Mouse (Mus musculus): Measurements from ENCODE around the gene Actg1.

DNA sequence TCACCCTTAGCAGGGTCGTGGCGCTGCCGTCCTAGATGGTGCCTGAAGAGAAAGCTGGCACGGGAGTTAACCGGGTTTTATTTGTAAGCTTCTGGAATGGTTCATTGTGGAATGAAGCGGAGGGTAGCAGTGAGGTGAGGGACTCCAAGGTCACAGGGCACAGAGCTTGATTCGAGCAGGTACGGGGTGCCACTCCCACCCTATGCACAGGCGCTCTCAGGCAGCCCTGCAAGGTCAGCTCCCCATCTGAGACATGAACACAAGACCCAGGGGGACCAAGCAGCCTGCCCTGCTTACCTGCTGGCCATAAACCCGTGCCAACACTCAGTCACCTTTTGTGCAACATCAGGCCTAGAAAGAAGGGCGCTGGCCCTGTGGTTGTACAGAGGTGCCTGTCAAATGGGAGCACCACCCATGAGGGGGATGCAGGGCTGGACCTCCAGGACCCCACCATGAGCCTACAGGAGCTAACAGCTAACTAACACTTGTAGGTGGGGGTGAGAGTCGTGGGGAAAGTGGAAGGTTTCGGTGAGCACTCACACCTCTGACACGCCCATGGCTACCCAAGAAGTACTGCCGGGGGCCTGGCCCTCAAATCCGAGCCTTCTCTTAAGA is 1.1 kb upstream of the Actg1 start:
- TF ChIP-seq CEBPB (IDR thresholded peaks at IDR 0.05; ENCODE audit: insufficient read depth, poor library complexity, severe bottlenecking) (no peak), POLR2A (IDR thresholded peaks at IDR 0.05; ENCODE audit: insufficient read length, low read depth) (peak; percentile 52), MAX (IDR thresholded peaks at IDR 0.05; ENCODE audit: low read depth) (no peak), E2F4 (IDR thresholded peaks at IDR 0.05; ENCODE audit: insufficient read depth) (no peak), POLR2AphosphoS2 (IDR thresholded peaks at IDR 0.05; ENCODE audit: insufficient read length, low read depth) (peak; percentile 66), USF1 (IDR thresholded peaks at IDR 0.05; ENCODE audit: low read depth) (no peak), SRF (IDR thresholded peaks at IDR 0.05; ENCODE audit: control insufficient read depth, insufficient read length, low read depth) (no peak), TCF12 (IDR thresholded peaks at IDR 0.05; ENCODE audit: insufficient read depth, poor library complexity, severe bottlenecking) (no peak)
